Mouse (Mus musculus) ES-Bruce4 (cell line): ENCODE measurements around the gene Ddx5.

Experiments used
- CTCF ChIP-seq: IDR thresholded peaks from one replicate; pipeline ENCODE4 v1.8.1; 2011; ENCODE audit warnings: low read depth, low read length
- EP300 ChIP-seq: IDR thresholded peaks from 2 replicates; pipeline ENCODE4 v1.6.1; 2011; ENCODE audit warnings: low read depth, low read length; ENCODE audit not compliant: insufficient read depth
- POLR2A ChIP-seq: IDR thresholded peaks from one replicate; pipeline ENCODE4 v1.8.1; 2011; ENCODE audit warnings: low read length; ENCODE audit not compliant: insufficient read depth

DNA sequence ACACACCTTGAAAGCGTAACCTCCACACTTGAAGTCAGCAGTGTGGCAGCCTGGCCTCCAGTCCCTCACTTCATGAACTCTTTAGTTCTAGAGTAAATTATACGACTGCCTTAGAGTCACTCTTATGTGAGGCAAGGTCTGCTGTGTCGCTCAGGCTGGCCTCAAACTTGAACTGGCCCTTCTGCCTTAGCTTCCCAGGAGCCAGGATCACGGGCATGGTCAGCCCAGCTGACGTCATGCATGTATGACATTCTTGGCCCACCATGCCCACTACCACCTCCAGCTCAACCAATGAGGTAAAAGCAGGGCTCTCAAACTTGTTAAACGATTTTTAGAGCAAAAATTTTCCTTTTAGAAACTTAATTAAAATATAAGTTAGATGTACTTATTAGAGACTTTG, 32.4 kb upstream of the Ddx5 start:
- TF ChIP-seq POLR2A (no peak), CTCF (no peak), EP300 (no peak)
